Mouse (Mus musculus) lung, postnatal 10 days (tissue): ENCODE measurements around the gene Sorcs2.

Experiments
- DNase-seq: peaks from one replicate; pipeline ENCODE4 v3.0.0; 2021

The Sorcs2 gene

DNA sequence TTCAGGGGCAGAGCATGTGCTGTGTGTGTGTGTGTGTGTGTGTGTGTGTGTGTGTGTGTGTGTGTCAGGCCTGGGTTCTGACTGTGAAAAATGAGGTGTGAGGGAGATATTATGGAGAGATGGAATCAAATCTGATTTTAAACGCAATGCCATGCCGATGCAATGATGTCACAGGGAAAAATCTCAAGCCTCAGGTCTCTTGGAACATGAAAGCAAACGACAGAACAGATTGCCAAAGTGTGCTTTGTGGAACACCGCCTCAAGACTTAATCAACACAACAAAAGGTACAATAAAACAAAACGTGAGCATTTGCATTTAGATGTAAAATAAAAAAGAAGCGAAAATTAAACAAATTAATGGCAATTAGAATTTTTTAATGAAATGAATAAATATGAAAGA lies 177.3 kb downstream of the Sorcs2 start:
- no peak for DNase-seq

DNA sequence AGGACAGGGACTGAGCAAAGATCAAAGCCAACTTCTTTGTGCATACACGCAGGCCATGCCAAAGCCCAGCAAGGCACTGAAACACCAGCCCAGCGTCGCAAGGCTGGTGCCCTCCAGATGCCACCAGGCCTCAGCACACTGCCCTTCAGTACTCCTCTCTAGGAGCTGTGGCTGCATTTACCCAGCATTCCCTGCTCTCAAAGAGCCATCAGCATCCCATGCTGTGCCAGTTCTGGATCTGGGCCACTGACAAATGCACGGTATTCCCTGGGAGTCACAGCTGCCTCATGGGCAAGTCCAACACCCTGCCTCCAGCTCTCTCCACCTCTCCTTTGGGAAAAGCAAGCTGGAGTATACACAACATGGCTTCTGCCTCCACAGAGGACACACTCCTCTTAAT lies 177.8 kb downstream of the Sorcs2 start:
- no peak for DNase-seq

DNA sequence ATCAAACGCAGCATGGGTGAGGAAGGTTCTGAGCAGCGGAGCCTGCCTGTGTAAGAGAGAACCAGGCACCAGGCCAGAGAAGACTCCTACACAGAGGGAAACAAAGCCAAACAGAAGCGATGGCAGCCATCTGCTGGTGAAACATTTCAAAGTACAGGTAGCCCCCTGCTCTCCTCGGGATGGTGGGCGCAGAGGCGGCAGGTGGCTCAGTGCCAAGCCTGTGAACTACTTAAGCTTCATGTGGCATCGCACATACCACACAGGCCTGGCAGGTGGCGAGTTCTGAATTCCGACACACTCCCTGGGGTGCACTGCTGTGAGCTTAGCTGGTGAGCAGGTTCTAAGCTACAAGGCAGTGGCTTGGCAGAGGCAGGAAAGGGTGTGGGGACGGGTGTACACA lies 184.6 kb downstream of the Sorcs2 start:
- no peak for DNase-seq

DNA sequence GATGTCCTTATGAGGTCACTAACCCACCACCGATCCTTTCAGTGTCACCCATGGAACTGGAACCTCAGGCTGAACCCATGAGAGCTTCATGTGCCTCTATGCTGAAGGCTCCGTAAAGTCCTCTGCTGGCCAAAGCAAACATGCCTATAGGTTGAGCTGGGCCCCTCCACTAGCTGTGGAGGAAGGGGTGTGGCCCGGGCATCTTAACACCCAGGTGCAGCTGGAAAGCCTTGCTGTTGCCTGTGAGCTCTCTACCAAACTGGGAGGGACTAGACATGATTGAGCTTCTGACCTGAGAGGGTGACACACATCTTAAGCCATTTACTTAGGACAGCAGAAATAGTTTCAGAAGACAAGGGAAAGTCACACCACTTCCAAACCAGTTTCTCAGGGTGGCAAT lies 189.1 kb downstream of the Sorcs2 start:
- DNase-seq = no peak

DNA sequence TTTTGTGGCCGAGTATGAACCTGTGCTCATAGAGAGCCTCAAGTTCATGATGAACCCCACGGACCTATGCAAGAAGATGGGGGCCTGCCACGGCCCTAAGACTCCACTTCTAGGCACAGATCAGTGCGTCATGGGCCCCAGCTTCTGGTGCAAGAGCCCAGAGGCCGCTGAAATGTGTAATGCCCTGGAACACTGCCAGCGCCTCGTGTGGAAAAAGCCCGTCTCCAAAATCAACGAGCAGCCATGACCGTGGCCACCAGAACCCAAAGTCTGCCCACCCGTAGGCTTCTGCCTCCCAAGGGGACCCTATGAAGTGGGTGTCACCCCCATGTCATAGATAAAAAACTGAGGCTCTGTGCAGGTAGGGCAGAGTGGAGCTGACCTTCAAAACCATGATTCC lies 192.5 kb downstream of the Sorcs2 start:
- DNase-seq = peak; percentile 44

DNA sequence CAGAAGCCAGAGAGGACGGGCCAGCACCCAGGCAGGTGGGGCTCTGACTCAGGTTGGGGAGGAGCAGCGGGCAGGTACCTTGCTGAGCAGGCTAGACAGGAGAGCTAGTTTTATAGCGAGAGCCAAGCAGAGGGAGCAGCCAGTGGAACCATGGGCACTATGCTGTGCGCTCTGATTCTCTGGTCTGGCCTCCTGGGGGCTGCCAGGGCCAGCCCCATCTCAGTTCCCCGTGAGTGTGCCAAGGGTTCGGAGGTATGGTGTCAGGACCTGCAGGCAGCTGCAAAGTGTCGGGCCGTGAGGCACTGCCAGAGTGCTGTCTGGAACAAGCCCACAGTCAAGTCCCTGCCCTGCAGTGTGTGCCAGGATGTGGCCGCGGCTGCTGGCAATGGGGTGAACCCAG lies 194.0 kb downstream of the Sorcs2 start, which contains the start of gene Psapl1:
Gene Psapl1, plus strand, starts transcription at position 106 of the 400 bp plus-strand sequence.
- DNase-seq = no peak

DNA sequence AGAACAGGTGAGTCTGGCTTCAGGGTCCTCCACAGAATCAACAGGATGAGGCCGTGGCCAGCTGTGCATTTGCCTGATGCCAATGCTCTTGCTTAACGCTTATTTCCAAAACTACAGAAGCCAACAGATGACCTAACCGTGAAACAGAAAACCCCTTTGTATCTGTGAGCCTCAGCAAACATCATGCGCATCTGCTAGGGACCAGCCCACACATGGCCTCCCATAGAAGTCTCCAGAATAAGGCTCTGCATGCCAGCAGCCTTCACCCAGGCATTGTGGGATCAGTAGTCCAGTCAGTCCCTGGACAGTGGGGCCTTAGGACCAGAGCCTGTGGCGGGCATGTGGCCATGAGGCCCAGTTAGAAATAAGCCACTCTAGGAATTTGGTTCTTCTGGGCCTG lies 194.5 kb downstream of the Sorcs2 start:
- DNase-seq = no peak

DNA sequence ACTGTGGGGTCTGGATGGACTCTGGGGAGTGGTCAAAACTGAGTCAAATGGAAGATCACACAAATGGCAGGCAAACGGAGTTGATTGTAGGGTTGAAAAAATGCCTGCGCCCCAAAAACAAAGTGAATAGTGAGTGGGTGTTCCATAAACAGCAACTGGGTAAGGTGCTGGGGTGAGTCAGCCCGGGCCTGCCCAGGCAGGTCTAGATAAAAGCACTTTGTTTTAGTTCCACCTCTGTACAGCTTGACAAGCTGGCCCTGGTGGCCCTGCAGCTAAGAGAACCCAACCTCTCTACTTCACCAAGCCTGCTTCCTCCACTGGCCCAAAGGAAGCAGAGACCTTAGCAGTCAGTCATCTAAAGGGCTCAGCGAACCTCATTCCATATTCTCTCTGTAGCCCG lies 195.2 kb downstream of the Sorcs2 start:
- no peak for DNase-seq

DNA sequence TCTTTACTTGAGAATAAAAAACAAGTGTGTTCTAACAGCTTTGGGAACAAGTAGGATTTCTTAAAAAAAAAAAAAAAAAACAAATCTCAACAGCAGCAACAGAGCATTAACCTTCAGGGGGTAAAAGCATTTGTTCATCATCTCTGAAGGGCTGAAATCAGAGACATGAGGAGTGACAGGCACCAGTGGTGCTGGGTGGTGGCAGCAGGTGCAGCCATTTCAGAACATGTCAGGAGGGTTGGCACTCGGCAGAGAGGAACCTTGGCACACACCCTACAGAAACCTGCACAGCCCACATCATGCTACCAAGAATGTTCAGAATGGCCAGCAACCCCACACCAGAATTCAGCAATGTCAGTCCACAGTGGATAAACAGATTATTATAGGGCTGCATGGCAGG lies 198.4 kb downstream of the Sorcs2 start:
- DNase-seq = no peak

DNA sequence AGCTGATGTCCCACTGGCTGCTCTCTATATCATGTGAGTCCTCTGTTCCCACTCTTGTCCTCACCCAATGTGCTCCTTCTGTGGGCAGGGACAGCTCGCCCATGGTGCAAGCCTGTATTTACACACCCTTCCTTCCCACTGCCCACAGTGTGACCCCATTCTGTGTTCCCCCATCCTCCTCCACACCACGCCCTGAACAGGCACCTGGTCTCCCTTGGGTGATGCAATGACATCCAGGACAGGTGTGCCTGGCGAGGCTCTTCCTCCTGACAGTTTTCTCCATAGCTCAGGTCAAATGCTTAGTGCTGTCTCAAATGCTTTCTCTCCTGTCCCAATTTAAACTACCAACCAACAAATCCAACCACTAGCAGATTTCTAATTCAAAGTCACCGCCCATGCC lies 202.5 kb downstream of the Sorcs2 start:
- DNase-seq = no peak

DNA sequence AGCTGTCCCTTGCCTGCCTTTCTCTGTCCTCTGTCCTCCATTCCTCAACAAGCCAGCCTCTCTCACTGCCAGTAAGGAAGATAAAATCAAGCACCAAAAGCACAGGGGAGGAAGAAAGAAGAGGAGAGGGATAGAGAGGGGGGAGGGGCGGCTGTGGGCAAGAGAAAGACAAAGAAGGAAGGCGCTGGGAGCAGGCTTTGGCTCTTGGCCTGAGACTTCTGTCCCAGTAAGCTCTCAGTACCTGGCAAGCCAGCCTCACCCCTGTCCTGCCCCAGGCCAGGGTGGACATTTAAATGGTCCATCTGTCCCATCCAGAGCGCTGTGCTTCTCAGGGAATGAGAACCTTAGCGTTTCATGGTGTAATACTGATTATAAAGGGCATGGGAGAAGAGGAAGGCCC lies 203.3 kb downstream of the Sorcs2 start:
- no peak for DNase-seq

DNA sequence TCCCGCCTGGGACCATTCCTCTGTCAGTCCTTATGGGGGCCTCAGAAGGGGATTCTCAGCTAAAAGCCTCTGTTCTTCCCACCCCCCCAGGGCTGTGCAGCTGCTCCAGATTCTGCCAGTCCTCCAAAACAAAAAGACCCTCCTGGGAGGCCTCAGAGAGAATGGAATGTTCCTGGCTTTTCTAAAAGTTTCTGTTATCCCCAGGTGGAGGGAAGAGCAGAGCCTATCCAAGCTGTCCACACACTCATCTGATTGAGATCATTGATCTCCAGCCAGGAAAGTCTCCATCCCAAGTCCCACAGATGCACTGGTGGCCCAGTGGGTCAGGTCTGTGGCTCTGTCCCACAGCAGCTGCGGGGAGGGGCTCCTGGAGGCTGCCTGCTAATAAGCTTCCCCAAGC lies 205.3 kb downstream of the Sorcs2 start:
- DNase-seq = no peak

DNA sequence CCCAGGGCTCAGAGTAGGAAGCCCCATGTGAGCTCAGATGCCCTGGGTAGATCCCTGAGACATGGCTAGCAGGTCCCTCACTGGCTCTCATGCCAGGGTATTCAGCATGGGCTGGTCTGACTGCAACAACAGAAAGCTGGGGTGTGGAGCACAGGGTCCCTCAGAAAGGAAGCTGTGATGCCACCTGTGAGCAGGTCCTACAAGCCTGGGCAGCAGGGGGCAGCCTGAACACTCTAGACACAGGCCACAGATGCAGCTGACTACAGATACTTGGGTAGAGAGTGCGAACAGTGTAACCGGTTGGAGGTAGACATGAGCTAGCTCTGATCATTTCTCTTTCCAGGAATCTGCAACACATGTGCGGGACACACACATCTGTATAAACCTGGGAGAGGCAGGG lies 206.1 kb downstream of the Sorcs2 start:
- no peak for DNase-seq

DNA sequence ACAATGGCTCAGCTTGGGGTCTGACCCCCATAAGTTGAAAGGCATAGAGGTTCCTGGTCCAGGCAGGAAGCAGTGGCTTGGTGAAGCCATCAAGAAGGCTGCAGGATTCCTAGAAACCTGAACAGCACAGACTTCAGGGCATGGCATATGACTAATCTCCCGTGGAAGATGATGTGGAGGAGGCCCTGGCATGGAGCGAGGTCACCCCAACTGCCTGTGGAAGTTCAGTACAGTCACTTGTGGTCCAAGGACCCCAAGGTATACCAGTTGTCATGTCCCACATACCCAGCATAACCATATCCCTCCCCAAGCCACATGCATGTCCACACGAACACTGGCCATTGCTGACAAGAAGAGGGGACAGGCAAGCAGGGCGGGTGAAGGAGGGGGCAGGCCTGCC lies 206.7 kb downstream of the Sorcs2 start:
- DNase-seq = no peak

DNA sequence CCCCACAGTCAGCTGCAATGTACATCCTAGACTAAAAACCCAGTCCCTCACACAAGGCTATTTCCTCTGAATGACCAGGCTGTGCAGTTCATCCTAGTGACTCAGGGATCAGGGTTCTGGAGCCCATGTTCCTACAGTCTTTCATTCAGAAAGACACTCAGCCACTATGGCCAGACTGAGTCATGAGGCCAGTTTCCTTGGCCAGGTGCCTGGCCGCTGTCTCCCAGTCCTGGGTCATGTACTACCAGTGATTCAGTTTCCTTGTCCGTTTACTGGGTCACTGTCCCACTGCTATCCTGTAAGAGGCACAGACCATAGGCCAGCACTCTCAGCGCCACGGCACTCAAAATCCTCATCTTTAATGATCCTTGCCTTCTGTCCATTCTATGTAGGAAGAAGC lies 209.6 kb downstream of the Sorcs2 start:
- peak; percentile 30 for DNase-seq

DNA sequence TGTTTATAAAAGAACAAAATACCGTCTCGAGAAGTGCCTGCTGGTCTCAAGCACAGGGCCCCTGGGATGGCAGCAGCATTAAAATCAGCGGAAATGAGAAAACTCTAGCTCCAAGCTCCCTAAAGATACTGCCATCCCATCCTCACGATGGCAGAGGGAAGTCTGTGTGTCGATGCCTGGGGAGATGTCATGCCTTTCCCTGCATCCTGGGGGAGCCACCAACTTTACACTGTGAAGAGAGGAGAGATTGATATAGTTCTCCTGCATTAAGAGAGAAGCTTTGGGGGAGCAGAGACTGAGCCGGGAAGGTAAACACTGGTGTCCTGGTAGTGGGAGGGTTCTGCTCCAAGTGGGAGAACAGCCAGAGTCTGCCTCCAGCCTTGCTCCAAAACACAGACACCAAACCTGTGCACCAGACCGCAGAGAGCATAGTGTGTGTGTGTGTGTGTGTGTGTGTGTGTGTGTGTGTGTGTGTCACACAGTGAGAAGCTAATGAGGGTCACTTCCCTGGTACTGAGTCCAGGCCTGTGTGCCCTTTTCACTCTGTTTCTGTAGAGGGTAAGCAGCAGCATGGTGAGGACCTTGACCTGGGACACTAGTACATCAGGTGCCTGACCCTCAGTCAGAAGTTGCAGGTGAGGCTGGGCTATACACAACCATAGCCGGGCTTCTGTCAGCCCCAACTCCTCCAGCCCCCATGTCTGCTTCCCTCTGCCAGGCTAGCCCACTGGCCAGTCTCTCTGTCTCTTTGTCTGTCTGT lies 211.5 kb downstream of the Sorcs2 start:
- DNase-seq = no peak

DNA sequence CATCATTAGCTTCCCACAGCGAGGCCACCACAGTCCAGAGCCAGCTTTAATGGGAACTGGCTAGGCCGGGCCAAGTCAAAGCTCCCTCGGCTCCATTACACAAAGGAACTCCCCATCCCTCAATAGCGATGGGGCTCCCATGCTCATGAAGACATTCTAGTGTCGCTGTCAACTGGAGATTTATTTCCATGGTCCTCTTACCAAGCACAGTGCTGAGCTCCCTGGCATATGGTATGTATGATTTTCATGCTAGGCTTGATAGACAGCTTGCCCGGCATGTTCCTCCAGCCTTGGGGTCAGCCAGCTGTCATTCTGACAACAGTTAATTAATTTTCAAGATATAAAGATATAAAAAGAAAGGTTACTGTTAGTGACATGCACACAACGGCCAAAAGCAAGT lies 215.6 kb downstream of the Sorcs2 start:
- DNase-seq = no peak

DNA sequence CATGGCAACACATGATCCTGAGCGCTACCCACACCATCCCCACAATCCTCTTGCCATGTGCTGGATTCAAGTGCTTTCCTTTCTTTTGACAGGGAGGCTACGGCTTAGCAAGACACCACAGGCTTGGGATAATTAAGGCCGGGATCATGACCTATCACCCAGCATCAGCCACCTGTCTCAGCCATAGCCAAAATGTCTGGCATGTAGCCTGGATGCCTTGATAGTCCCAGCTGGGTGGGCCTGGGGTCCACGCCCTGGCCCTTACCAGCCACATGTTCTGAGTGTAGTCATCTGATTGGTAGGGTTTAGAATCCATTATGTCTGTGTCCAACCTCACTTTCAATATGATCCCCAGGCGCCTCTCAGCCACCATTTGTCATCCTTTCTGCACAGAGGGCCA lies 218.2 kb downstream of the Sorcs2 start:
- DNase-seq = no peak

DNA sequence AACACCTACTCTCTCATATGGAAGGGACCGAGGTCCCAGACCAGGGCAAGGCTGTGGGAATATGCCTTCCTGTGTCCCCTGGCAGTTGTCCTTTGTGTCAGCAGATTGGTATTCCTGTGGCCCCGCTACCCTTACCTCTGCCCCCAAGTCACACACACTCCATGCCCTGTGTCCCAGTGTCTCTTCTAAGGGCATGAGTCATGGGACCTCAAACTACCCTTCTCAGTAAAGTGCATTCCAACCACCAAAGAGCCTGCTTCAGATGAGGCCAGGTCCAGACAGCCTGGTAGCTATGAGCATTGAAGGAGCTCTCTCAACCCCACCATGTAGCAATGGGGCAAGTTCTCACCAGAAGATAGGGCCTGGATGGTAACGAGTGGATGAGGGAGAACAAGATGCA lies 219.2 kb downstream of the Sorcs2 start:
- no peak for DNase-seq

DNA sequence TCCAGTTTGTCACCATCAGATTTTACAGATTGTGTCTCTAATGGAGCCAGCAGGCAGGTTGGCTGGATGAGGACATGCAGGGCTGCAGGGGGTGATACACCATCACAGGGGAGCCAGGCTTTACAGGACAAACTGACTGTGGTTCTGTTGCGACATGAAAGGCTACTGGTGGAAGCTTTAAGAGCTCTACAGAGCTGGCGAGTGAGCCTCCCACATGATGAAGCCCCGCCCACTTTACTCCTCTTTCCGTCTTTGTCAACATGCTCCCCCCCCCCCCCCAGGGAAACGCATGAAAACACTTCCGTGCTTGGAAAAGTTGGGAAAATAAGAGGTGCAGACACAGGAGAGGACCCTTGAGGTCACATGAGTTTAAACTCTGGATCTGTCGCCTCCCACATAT lies 219.7 kb downstream of the Sorcs2 start:
- peak; percentile 21 for DNase-seq

DNA sequence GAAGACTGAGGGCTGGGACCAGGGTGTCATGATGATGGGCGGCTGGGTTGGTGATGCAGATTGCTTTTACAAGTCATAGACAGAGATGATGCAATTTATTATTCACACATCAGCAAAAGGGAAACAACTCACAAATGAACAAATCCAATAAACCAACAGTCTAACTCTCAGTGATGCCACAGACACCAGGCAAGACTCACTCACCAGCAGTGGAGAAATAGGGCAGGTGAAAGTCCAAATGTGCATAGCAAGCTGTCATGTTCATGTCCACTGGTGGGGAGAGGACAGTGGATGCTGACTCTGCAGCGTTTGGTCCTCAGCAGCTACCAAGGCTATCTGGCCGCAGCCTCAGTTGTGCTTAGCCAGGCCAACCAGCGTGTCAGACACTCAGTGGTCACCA lies 221.1 kb downstream of the Sorcs2 start:
- DNase-seq = no peak

DNA sequence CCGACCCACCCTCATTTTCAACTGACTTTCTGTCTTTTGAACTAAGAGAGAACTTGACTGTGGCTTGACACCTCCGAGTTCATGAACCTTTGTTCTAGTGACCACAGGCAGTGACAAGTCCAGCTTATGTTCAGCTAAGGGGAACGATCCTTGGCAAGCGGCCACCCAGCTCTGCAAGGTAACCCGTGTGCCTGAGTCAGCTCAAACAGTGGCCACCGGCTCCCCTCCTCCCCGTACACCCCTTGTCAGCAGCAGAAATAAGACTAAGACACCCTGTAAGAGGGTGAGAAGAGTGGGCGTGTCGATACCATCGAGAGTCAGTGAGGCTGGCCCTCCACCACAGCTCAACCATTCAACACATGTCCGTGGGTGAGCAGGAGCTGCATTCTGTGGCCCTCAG lies 221.5 kb downstream of the Sorcs2 start:
- no peak for DNase-seq

DNA sequence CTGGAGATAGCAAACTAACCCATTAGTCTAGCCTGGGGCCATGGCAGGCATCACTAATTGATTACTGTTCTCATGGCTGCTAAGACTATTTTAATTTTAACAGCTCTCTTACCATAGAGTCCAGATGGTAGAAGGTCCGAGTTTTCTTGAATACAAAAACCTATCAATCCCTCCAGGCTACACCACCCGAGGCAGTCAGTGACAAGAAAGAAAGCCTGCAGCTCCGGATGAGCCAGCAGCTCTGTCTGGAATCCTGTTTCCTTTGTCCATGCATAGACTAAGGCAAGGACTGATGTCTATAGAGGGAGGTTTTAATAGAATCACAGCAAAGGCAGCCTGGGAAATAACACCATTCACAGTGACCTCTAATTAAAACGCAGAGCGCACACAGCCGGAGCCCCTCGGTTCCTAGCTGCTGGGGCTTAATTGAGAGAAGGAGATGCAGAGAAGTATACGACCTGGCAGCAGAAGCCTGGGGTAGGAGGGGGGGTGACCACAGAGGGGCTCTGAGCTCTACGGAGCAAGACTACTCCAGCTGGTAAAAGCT lies 223.3 kb downstream of the Sorcs2 start:
- no peak for DNase-seq

DNA sequence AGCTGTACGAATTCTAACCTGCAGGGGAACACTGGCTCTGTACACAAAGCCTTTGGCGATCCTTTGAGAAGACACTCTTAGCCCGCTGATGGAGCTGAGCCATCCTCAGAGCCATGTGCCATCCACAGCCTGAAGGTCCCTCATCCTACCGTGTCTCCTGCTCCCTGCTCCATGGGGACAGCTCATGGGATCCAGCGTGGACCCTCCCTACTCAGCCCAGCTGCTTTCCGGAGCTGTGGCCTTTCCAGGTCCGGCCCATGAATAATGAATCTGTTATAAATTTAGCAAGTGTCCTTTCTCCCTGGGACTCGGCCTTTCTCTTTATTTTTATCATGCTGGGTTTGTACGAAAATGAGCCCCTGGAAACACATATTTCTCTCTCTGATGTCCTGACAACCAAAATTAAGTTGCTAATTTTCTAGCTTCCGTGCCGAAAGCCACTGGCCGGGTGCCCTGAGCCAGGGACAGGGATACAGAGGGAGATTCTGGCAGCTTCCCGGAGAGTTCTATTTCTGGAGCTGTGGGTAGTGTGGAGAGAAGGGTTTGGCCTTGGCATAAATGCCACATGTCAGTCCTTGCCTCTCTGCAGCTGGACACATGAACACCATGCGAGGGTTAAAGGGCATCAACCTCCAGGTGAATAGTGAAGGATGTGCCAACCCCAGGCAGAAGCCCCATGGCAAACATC lies 228.8 kb downstream of the Sorcs2 start:
- DNase-seq = peak; percentile 30
